Mouse (Mus musculus): ENCODE results near the gene Ripk3.

The Ripk3 gene

DNA sequence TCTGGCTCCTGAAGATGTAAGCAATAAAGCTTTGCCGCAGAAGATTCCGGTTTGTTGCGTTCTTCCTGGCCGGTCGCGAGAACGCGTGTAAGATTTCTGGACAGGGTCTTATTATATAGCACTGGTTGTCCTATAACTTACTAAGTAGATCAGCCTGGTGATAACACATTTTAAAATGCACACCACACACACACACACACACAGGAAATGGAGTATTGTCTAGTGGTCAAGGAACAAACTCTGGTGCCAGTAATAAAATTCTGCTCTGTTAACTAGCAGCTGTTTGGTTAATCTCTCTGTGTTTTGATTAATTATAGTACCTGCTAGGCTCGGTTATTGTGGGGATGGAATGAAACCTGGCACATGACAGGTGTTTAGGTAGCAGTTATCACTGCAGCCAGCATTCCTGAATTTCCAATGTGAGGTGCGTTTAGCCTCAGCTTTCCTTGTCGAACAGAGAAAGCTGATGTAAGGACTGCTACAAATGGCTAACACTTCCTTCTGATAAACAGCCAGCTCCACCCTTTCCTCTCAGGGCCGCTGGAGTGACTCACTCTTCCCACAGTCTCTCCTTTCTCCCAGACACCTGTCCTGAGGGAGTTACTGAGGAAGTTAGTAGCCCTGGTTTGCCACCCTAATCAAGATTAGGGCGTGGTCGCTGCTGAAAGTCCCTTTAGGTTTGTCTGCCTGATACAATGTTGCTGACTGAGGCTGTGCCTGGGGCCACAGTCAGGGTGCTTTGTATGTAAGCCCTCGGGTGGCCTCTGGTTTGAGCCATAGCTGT lies 6.9 kb upstream of the Ripk3 start:
- DNase-seq (ENCODE audit: low spot score): no peak

DNA sequence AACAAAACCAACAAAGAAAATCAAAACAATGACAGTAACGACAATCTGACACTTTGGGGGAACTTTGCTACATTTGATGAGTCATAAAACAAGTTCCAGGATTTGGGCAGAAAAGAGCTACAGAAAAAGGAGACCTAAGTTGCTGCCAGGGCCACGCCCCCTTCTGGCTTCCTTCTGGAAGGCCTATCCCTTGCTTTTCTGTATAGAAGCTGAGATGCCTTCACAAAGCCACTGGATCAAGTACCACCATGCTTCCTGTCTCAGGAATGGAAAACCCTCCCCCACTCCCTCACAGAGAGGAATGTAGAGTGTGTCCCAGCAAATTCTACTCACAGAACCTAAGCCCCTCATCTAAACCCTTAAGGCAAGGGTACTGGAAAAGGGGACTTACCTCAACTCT lies 5.3 kb upstream of the Ripk3 start:
- no peak for DNase-seq (ENCODE audit: low spot score)

DNA sequence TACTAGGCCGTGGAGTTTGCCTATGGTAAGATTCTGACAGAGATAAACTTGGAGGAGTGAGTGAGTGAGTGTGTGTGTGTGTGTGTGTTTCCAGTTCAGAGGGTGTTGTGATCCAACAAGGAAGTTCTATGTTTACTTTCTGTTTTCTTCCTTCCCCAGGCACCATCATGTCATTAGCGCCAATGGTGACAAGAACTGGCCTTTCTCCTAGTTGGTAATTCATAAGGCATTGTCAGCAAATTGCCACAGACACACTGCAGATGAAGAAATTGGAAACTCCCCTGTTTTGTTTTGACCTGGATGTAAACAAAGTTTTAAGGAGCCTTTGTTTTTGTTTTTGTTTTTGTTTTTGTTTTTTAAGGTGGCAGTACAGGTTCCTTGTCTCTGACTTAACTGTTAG lies 4.8 kb upstream of the Ripk3 start:
- DNase-seq (ENCODE audit: low spot score): no peak

DNA sequence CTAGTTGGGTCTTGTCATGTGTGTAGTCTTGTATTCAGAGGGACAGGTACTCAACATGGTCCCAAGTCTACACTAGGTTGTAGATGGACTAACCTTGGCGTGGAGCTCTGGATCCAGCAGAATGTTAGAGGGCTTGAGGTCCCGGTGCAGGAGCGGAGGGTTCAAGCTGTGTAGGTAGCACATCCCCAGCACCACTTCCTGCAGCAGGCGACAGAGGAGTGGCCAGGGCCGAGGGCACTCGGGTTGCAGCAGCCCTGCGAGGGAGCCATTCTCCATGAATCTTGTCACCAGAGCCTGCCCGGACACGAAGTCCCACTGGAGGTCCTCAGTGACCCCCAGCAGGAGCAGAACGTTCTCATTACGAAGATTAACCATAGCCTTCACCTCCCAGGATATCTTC lies 934 bp downstream of the Ripk3 start:
- no peak for DNase-seq (ENCODE audit: low spot score)

DNA sequence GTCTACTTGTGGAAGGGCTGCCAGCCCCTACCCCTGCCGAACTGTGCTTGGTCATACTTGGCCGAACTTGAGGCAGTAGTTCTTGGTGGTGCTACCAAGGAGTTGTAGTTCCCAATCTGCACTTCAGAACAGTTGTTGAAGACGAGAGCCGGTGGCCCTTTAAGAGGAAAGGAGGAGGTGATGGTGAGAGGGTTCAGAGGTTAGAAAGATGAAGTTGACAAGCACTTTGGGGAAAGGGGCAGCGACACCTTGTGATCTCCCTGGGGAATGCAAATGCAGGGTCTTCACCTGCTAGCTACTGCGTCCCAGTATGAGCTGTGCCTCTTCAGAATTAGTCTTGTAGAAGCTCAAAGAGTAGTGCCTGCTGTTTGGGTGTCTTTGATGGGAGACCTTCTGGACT lies 3.5 kb downstream of the Ripk3 start:
- DNase-seq (ENCODE audit: low spot score): no peak

DNA sequence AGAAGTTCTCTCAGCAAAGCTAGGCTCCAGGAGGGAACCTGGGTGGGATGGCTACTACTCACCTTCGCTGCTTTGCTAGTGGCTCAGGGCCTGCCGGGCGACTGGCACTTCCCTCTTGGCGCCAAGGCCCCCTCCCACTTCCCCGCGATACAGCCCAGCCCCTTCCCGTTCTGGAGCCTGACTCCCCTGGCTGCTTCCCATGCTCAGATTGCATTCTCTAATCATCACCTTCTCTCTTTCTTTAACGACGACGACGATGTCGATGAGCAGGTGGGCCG lies 4.8 kb downstream of the Ripk3 start, which contains the start of gene Adcy4:
Adcy4 (minus strand) TSS at position 138 of the 278 bp plus-strand sequence.
- DNase-seq (ENCODE audit: low spot score): no peak

DNA sequence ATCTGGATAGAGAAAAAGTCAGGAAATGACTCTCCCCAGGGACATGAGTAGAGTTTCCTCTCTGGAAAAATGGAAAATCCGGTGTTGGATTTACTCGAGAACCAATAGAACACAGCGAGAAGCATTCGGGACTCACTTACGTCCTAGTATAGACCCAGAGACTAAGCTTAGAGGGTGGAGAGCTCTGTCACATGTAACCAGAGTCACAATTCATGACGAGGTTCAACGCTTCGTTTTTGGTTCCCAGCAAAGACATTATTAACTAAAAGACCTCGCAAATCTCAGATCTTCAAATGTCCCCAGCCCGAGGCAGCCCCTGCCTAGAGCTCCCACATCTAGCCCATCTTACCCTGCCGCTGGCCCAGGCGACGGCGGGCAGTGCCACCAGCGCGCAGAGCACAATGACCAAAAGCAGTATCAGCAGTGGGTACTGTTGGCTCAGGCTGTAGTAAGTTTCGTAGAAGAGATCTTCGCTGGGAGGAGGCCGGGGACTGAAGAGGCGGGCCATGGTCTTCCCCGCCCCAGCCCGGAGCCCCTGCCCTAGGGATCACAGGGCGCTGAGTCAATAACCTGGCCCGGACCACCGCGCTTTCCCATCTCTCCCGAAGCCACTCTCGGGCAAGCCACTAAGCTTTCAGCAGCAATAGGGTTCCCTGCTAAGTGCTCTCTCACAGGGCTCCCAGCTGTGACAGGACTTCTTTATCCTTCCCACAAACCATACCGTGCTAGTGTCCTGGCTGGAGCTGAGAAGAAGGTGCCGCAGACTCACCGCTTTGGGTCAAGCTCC lies 5.3 kb downstream of the Ripk3 start:
- no peak for DNase-seq (ENCODE audit: low spot score)

DNA sequence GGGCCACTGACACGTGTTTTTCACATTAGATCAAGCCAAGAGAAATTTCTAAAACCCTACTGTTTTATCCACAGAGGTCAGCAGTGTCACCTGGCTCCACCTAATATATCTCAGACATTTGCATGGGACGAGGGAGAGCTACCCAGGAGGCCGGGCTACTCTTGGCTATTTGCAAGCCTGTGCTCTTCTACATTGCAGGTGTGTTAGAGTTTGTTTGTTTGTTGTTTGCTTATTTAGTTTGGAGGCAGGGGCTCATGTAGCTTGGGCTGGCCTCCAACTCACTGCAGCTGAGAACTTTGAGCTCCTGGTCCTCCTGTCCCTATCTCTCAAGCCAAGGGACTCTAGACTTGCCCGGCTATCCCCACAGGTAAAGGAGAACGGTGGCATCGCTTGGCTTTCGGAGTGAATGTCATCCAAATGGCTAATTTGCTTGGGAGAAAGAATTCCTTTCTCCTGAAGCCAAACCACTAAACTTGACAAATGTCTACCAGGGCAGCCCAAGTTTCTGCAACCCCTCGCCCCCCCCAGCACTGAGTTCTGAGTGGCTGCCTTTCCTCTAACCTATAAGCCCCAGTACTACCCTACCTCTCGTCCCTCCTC lies 6.2 kb downstream of the Ripk3 start:
- DNase-seq (ENCODE audit: low spot score): no peak

DNA sequence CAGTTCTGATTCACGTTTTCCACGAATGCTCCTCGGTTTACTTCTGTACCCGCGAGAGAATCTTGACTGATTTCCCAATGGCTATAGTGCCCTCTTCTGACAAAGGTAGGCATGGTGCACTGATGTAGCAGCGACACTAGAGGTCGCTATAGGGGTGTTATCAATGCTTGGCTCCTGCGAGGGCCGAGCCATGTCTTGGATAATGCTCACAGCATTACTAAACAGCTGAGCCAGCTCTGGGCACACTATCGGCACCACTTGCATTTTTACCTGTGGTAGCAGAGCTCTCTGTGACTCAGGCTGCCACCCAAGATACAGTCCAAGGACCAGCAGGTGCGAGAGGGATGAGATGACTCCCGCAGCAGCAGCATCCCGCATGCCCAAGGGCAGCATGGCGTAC lies 7.4 kb downstream of the Ripk3 start:
- DNase-seq (ENCODE audit: low spot score): peak; percentile 55

DNA sequence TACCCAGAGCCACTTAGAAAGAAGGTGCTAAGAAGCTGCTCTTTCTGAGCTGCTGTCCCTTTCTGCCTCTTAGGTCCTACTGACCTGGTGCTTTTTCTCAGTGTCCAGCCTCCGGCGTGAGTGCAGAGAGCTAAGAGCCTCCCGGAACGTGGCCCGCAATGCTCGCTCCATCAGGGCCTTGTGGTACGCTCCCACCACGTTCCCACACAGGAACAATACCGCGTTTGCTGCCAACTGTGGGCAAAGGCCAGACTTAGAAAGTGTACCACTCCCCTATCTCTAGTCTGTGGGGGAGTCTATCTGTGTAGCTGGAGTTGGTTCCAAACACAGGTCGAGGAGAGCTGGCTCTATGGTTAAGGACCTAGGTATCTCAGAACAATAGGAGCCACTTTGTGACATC lies 7.9 kb downstream of the Ripk3 start:
- no peak for DNase-seq (ENCODE audit: low spot score)

DNA sequence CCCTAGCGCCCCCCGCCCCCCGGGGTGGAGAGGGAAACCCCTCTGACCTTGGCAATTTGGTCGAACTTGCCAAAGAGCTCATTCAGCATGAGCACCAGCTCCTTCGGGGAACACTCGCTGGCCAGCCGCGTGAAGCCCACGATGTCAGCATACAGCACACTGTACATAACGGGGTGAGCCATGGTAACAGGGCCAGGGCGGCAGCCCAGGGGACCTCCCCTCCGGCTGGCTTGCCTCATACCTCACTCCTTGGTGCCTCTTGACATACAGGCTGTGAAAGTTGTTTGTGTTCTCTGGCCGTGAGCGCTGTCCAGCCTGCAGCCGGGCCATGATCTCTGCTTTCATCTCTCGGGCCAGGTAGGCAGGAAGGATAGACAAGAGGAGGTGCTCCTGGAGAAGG lies 9.0 kb downstream of the Ripk3 start:
- no peak for DNase-seq (ENCODE audit: low spot score)

DNA sequence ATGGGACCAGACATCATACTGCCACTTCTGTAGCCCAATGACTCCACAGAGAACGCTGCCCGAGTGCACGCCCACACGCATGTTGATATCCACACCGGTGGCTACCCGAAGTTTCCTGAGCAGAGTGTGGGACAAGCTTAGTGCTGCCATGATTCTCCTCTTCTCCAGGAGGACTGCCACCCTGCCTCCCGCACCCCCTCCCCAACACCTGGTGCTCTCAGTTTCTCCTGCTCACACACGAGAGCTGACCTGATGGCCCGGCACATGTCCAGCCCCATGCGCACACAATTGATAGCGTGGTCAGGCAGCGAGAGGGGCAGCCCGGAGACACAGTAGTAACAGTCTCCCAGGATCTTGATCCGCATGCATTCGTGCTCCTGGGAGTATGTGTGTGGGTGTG lies 10.0 kb downstream of the Ripk3 start:
- DNase-seq (ENCODE audit: low spot score): no peak

DNA sequence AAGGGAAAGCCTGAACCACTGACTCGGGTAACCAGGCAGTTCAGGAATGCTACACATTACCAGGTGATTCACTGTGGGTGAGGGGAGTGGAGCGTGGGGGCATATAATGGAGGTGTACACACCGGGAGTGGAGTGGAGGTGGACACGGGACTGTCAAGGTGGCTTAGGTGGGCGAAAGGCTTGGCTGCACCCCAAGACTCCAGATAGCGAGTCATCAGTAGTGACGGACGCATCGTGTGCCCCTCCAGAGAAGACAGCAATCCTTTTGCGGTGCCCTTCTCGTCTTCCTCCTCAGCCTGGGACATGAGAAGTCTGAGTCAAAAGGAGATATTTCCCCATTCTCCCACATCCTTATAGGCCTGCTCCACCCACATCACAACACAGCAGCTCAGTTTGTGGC lies 10.9 kb downstream of the Ripk3 start:
- no peak for DNase-seq (ENCODE audit: low spot score)

DNA sequence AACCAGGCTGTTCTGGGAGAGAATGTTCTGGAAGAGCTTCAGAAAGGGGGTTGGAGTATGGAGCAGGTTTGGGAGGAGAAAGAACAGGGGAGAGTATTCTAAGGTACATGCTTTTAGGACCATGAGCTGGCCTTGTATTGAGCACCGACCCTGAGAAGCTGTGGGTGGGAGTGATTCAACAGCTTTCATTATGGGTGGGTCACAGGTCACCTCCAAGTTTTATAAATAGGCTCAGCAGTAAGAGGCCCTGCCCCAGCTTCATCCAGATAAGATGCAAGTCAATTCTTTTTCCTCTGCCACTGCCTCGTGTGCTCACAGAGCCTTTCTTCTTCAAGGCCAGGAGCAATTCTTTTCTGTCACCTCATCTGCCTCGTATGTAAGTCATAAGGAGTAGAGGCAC lies 11.5 kb downstream of the Ripk3 start:
- no peak for DNase-seq (ENCODE audit: low spot score)

DNA sequence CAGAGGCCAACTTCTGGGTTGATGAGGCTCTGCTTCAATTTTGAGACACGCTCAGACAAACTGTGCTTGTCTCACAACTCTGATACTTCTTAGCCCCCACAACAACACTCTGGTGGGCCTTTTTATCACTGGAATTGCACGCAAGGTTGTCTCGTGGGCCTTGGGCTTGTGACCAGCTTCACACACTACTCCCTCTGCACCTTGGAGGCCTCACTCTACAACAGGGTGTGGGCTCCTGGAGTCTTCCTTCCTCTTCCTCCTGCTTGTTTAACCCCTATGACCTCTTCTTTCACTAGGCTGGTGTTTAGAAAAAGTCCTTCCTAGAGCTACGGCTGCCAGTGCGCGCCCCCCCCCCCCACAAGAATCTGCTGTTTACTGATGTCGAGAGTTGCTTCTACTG lies 12.0 kb downstream of the Ripk3 start:
- no peak for DNase-seq (ENCODE audit: low spot score)

DNA sequence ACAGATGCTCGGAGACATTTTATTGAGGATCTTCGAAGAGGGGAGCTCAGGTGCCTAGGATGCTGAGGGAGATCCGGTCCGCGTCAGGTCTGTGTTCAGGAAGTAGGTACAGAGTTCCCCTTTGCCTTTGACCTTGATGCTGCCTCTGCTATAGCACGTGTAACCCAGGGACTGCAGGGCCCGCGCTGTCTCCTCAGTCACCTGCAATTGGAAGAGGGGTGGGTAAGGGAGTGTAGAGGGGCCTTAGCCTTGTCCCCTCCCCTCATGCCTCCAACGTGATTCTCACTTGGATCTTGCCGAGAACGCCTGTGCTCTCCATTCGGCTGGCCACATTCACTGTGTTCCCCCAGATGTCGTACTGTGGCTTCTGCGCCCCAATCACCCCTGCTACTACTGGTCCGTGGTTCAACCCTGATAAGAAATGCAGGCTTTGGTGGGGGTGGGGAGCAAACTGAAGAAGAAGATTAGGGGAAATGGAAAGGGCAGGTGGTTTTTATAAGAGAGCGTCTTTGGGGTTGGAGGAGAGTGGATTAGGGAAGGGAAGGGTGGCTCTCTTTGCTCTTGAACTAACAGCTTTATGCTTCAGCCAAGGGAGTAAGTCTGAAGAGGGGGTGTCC lies 19.5 kb downstream of the Ripk3 start:
- DNase-seq (ENCODE audit: low spot score): no peak

DNA sequence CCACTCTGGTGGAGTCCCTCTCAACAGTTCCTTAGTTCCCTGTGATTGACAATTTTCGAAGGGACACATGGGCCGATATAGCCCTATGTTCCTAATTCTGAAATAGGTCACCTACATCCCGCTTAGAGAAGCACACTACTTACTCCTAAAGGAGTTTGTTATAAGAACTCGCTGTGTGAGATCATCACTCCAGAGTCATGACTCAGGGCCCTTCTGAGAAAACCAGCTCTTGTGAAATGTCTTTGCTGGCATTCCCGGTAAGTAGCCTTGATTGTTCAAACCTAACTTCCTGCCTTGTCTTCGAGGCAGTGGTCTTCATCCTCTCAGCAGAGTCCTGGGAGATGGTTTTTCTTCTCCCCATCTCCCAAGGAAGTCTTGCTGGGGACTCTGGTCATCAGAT lies 20.1 kb downstream of the Ripk3 start:
- DNase-seq (ENCODE audit: low spot score): no peak

DNA sequence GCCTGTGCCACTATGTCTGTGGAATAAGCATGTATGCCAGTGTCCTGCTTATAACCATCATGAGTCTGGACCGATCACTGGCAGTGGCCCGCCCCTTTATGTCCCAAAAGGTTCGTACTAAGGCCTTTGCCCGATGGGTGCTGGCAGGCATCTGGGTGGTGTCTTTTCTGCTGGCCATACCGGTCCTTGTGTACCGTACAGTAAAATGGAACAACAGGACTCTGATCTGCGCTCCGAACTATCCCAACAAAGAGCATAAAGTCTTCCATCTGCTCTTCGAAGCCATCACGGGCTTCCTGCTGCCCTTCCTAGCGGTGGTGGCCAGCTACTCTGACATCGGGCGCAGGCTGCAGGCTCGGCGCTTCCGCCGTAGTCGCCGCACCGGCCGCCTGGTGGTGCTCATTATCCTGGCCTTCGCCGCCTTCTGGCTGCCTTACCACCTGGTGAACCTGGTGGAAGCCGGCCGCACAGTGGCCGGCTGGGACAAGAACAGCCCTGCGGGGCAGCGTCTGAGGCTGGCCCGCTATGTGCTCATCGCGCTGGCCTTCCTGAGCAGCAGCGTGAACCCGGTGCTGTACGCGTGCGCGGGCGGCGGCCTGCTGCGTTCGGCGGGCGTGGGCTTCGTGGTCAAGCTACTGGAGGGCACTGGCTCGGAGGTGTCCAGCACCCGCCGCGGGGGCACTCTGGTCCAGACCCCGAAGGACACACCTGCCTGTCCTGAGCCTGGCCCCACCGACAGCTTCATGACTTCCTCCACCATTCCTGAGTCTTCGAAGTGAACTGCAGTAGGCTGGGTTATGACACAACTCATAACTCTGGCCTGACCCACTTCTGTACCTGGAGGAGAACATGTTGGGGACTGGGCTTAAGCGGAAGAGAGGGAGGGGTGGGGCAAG lies 20.9 kb downstream of the Ripk3 start:
- DNase-seq (ENCODE audit: low spot score): no peak

DNA sequence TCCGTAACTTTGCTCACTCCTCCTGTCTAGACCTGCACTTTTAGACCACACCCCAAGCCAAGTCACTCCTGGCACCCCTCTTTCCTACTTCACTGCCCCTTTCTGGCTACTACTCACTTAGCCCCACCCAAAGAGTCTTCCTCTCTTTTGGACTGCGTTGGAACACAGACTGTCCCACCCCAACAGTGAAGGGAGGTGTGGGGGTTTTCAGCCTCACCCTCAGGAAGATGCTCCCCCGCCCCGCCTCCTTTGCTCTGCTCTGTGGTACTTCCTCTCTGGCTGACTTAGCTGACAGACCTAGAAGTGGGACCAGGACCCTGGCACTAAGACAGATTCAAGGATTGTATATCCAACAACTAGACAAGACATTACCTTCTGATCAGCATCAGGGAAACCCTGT lies 23.0 kb downstream of the Ripk3 start, which contains the start of gene Ltb4r1:
Ltb4r1 (plus strand) TSS at position 267 of the 400 bp plus-strand sequence.
- DNase-seq (ENCODE audit: low spot score): no peak

DNA sequence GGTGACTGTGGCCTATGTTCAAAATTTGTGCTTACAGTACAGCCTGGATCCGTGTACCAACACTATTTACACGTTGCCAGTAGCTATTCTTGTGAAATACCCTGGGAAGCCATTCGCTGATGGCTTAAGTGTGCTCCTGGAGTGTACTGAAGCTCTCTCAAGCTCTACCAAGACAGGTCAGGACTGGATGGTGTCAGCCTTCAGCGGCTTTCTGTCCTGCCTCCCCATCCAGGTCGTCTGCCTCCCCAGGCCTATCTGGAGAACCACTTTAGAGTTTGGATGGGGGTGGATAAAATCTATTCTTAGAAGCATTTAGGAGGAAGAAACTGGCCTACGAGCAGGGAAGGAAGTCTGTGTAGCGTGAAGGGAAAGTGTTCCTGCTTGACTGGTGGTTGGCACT lies 25.5 kb downstream of the Ripk3 start:
- DNase-seq (ENCODE audit: low spot score): no peak

DNA sequence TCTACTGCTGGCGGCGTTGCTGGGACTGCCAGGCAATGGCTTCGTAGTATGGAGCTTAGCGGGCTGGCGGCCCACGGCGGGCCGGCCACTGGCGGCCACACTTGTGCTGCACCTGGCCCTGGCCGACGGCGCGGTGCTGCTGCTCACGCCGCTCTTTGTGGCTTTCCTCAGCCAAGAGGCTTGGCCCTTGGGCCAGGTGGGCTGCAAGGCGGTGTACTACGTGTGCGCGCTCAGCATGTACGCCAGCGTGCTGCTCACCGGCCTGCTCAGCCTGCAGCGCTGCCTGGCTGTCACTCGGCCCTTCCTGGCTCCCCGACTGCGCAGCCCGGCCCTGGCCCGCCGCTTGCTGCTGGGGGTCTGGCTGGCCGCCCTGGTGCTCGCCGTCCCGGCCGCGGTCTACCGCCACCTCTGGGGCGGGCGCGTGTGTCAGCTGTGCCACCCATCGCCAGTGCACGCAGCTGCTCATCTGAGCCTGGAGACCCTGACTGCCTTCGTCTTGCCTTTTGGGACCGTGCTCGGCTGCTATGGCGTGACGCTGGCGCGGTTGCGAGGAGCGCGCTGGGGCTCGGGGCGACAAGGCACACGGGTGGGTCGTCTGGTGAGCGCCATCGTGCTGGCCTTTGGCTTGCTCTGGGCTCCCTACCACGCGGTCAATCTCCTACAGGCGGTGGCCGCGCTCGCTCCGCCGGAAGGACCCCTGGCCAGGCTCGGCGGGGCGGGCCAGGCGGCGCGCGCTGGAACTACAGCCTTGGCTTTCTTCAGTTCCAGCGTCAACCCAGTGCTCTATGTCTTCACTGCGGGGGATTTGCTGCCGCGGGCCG lies 26.5 kb downstream of the Ripk3 start:
- DNase-seq (ENCODE audit: low spot score): no peak

Measured in layer of hippocampus, adult 9-10 months (tissue).